Mouse (Mus musculus): ENCODE data around the gene D3Ertd254e. TPM values are rescaled to one million over a fixed set of nuclear protein-coding genes. Genes with fewer than 3 reads are reported as not detected.
"Not testable (repeated sequence)": the region's sequence is repeated elsewhere in the genome, so short reads cannot be mapped to it uniquely, and the experiment has no call there.

The D3Ertd254e gene
- 3.9 and 4.4 TPM in 2 replicates for polyA plus RNA-seq (2012; rRNA removed)
- 10.0 and 11.4 TPM in 2 replicates for polyA plus RNA-seq (2014; fragmentation: Nextera tagmentation; extraction: Ambion mirVana)

DNA sequence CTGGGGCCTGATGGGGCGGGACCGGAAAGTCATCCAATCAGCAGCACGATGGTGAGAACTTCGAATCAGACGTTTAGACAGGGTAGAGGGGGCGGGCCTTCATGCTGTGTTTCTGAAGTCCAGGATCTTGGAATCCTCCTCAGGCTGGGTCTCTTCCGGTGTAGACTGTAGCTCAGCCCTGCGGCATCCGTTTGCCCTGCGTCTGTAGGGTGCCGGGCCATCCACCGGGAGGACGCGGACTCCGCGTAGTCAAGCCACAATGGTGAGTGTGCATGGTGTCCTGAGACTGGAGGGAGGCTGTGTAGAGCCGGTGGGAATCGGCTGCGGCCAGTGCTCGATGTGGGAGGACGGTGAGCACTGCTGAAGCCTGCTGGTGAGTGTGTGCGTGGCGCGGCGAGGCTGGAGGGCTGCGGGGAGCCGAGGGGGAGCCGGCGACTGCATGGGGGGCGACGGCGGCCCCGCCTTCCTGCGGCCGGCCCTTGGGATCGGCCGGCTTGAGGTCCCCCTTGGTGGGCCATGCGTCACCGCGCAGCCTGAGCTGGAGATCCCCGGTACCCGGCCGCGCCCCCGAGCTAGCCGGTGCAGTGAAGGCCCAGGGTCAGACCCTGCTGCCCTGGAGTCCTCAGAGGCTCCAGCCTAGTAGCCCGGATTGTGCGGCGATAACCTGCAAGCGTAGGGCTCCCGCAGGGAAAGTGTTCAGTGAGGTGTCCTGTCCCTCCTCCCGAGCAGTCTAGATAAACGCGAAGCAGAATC is at the start of gene D3Ertd254e:
Gene D3Ertd254e, plus strand, starts transcription at position 84 of the 753 bp plus-strand sequence.
- peak; percentile 89; the same call in 1 of the 2 replicates for TF ChIP-seq POLR2A (IDR thresholded peaks at IDR 0.05; ENCODE audit: borderline replicate concordance, extremely low read depth, insufficient read depth, insufficient read length)
- Histone ChIP-seq H3K4me2 (replicated peaks; ENCODE audit: low read depth, low read length, severe bottlenecking) (peak within 1 kb of the TSS; percentile 69), H3K9ac (ENCODE audit: low read depth, low read length, severe bottlenecking) (peak within 1 kb of the TSS; percentile 89), H3K4me3 (replicated peaks; ENCODE audit: low read length) (peak within 1 kb of the TSS; percentile 81), H3K27me3 (ENCODE audit: control insufficient read depth, insufficient read depth, low read length) (no peaks in the 10 kb centered on the region), H3K27ac (replicated peaks; ENCODE audit: low read depth, low read length) (peak within 1 kb of the TSS; percentile 88), H3K4me1 (ENCODE audit: control insufficient read depth, insufficient read depth, low read length) (peaks cover 18% of the 10 kb centered on the region), H3K9me3 (ENCODE audit: control insufficient read depth, low read length) (no peaks in the 10 kb centered on the region), H3K36me3 (ENCODE audit: control insufficient read depth, insufficient read depth, low read length) (no peaks in the 10 kb centered on the region)
- DNase-seq (ENCODE audit: low spot score) (peak; percentile 96), ATAC-seq (ENCODE audit: low FRiP score, low read depth) (peak; percentile 100)
- under 1% methylated on average over 39 of the region's 54 CpGs for WGBS

- TF ChIP-seq POLR2A (IDR thresholded peaks at IDR 0.05; ENCODE audit: borderline replicate concordance, extremely low read depth, insufficient read depth, insufficient read length) = no peak
- Histone ChIP-seq H3K9me3 (ENCODE audit: control insufficient read depth, low read length) (no peaks in the 10 kb centered on the region), H3K27me3 (ENCODE audit: control insufficient read depth, insufficient read depth, low read length) (no peaks in the 10 kb centered on the region), H3K27ac (replicated peaks; ENCODE audit: low read depth, low read length) (no peak overlapping the region), H3K4me2 (replicated peaks; ENCODE audit: low read depth, low read length, severe bottlenecking) (no peak overlapping the region), H3K4me1 (ENCODE audit: control insufficient read depth, insufficient read depth, low read length) (peaks cover 8% of the 10 kb centered on the region; the same call in 1 of the 2 replicates), H3K4me3 (replicated peaks; ENCODE audit: low read length) (no peak overlapping the region), H3K9ac (ENCODE audit: low read depth, low read length, severe bottlenecking) (no peak overlapping the region), H3K36me3 (ENCODE audit: control insufficient read depth, insufficient read depth, low read length) (no peaks in the 10 kb centered on the region)
- ATAC-seq (ENCODE audit: low FRiP score, low read depth) = no peak
- DNase-seq (ENCODE audit: low spot score) = no peak
- 63% methylated on average over 4 of the region's 4 CpGs for whole genome bisulfite sequencing
Observed at GRCm38 (mm10) chr3:36116076-36116475, 34.7 kb upstream of the D3Ertd254e start.

DNA sequence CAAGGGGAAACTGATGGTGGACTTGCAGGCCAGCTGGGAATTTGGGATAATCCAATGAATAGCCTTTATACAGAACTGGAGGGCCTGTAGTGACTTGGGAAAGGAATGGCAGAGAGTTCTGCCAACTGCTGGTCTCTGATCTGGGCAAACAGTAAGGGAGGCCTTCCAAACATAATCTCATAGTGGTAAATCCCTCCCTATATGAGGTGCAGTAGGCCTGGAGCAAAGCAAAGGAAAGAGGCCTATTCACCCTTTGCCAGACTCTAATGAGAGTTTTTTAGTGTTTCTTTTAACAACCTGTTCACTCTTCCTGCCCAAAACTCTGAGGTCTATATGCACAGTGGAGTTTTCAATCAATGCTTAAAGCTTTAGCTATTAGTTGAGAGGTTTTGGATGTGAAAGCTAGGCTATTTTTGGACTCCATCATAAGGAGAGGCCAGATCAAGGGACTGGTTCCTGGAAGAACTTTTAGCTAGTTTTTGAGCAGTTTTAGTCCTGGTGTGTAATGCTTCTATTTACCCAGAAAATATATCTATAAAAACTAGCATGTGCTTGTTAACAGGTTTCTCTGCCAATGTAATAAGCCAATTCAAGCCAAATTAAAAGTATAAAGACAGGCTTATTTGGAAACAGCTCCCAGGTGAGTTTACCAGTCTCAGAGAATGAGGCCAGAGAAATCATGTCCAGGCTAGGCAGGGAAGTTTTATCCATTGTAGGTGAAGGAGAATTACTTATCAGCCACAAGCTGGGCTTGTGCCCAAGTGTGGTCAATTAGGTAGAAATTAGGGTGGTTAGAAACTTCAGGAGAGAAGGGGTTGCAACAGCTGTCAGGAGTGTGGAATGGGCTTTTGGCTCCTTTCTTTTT is 30.9 kb upstream of the D3Ertd254e start:
- ATAC-seq (ENCODE audit: low FRiP score, low read depth) (peak; percentile 80), DNase-seq (ENCODE audit: low spot score) (peak; percentile 54)
- Histone ChIP-seq H3K9ac (ENCODE audit: low read depth, low read length, severe bottlenecking) (no peak overlapping the region), H3K27me3 (ENCODE audit: control insufficient read depth, insufficient read depth, low read length) (no peaks in the 10 kb centered on the region), H3K4me3 (replicated peaks; ENCODE audit: low read length) (no peak overlapping the region), H3K36me3 (ENCODE audit: control insufficient read depth, insufficient read depth, low read length) (no peaks in the 10 kb centered on the region), H3K9me3 (ENCODE audit: control insufficient read depth, low read length) (0 out of 2 replicates have a peak, but pooled peaks cover 6% of the 10 kb centered on the region), H3K27ac (replicated peaks; ENCODE audit: low read depth, low read length) (peak overlapping the region; percentile 59; the same call in 1 of the 2 replicates), H3K4me2 (replicated peaks; ENCODE audit: low read depth, low read length, severe bottlenecking) (no peak overlapping the region), H3K4me1 (ENCODE audit: control insufficient read depth, insufficient read depth, low read length) (peaks cover 9% of the 10 kb centered on the region; the same call in 1 of the 2 replicates)
- no peak for TF ChIP-seq POLR2A (IDR thresholded peaks at IDR 0.05; ENCODE audit: borderline replicate concordance, extremely low read depth, insufficient read depth, insufficient read length)

DNA sequence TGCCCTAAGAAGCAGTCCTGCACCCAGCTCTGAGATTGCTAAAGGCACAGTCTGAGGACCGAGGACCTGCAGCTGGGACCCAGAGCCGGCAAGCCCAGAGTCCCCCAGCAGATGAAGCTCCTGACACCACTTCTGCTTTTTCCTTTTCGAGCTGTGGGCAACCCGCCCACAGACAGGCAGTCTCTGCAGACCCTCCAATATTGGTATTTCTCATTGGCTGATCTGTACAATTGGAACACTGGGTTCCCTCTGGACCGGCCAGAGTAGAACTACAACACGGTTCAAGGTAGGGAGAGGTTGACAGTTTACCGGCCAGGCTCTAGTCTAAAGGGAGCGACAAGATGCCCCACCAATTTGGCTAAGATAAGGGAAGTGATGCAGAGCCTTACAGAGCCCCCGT is 24.6 kb upstream of the D3Ertd254e start:
- not testable (repeated sequence) for H3K4me2 ChIP-seq (replicated peaks; ENCODE audit: low read depth, low read length, severe bottlenecking); H3K27ac ChIP-seq (replicated peaks; ENCODE audit: low read depth, low read length); H3K9me3 ChIP-seq (ENCODE audit: control insufficient read depth, low read length); DNase-seq (ENCODE audit: low spot score); ATAC-seq (ENCODE audit: low FRiP score, low read depth); H3K4me3 ChIP-seq (replicated peaks; ENCODE audit: low read length); H3K4me1 ChIP-seq (ENCODE audit: control insufficient read depth, insufficient read depth, low read length); H3K27me3 ChIP-seq (ENCODE audit: control insufficient read depth, insufficient read depth, low read length); H3K36me3 ChIP-seq (ENCODE audit: control insufficient read depth, insufficient read depth, low read length); H3K9ac ChIP-seq (ENCODE audit: low read depth, low read length, severe bottlenecking)
- 94% methylated on average over 9 of the region's 9 CpGs for WGBS

DNA sequence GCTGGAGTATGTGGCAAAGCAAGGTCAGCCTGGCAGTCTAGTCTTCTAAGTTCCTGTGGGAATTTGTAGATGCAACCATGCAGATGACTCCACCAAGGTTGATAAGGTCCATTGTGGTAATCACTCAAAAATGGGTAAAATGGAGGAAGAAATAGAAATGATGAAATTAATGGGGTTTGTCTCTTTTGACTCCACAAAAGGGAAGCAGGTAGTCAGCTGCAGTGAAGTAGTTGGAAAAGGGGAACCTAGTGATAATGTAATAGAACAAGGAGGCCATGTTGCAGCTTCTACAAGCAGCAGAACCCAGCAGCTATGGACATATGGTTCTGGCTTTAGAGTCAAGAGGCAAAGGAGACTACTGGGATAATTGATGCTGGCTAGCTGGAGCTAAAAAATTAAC is 14.7 kb upstream of the D3Ertd254e start:
- H3K4me1 ChIP-seq (ENCODE audit: control insufficient read depth, insufficient read depth, low read length) = no peaks in the 10 kb centered on the region
- H3K27me3 ChIP-seq (ENCODE audit: control insufficient read depth, insufficient read depth, low read length) = no peaks in the 10 kb centered on the region
- no peak for TF ChIP-seq POLR2A (IDR thresholded peaks at IDR 0.05; ENCODE audit: borderline replicate concordance, extremely low read depth, insufficient read depth, insufficient read length)
- DNase-seq (ENCODE audit: low spot score) (no peak), ATAC-seq (ENCODE audit: low FRiP score, low read depth) (no peak)
- no peak overlapping the region for H3K4me2 ChIP-seq (replicated peaks; ENCODE audit: low read depth, low read length, severe bottlenecking)
- H3K9me3 ChIP-seq (ENCODE audit: control insufficient read depth, low read length) = no peaks in the 10 kb centered on the region
- no peak overlapping the region for H3K4me3 ChIP-seq (replicated peaks; ENCODE audit: low read length)
- no peak overlapping the region for H3K27ac ChIP-seq (replicated peaks; ENCODE audit: low read depth, low read length)
- no peak overlapping the region for H3K9ac ChIP-seq (ENCODE audit: low read depth, low read length, severe bottlenecking)
- H3K36me3 ChIP-seq (ENCODE audit: control insufficient read depth, insufficient read depth, low read length) = no peaks in the 10 kb centered on the region
